Mouse (Mus musculus) liver, embryonic 15.5 days (tissue): ENCODE measurements around the gene Ccr5. TPM values are rescaled to one million over a fixed set of nuclear protein-coding genes. Genes with fewer than 3 reads are reported as not detected.
"Not testable (repeated sequence)": the region's sequence is repeated elsewhere in the genome, so short reads cannot be mapped to it uniquely, and the experiment has no call there.

Experiments used
- ATAC-seq: fragments of 200-750 bp; cut with Nextera tagmentation; 2 replicates; pipeline ENCODE4 v1.8.0; 2017; ENCODE audit warnings: moderate number of reproducible peaks, mild to moderate bottlenecking, moderate library complexity; ENCODE audit not compliant: insufficient read depth
- H3K27ac ChIP-seq: fragments of 300-500 bp; sonication (generic); replicated peaks from 2 replicates; pipeline ENCODE4 v1.5.1; 2015; ENCODE audit warnings: mild to moderate bottlenecking, inconsistent platforms
- H3K27me3 ChIP-seq: fragments of 300-500 bp; sonication (generic); 2 replicates; pipeline ENCODE4 v1.6.1; 2015; ENCODE audit warnings: mild to moderate bottlenecking, inconsistent platforms
- H3K36me3 ChIP-seq: fragments of 300-500 bp; sonication (generic); replicated peaks from 2 replicates; pipeline ENCODE4 v1.6.1; 2015; ENCODE audit warnings: moderate library complexity, mild to moderate bottlenecking, inconsistent platforms
- H3K4me1 ChIP-seq: fragments of 300-500 bp; sonication (generic); replicated peaks from 2 replicates; pipeline ENCODE4 v1.6.1; 2015; ENCODE audit warnings: inconsistent platforms
- H3K4me2 ChIP-seq: fragments of 300-500 bp; sonication (generic); 2 replicates; pipeline ENCODE4 v1.6.1; 2015; ENCODE audit warnings: moderate library complexity, mild to moderate bottlenecking, inconsistent platforms
- H3K4me3 ChIP-seq: fragments of 300-500 bp; sonication (generic); replicated peaks from 2 replicates; pipeline ENCODE4 v1.5.1; 2015; ENCODE audit warnings: mild to moderate bottlenecking, inconsistent platforms
- H3K9ac ChIP-seq: fragments of 300-500 bp; sonication (generic); 2 replicates; pipeline ENCODE4 v1.6.1; 2015; ENCODE audit warnings: moderate library complexity, mild to moderate bottlenecking, inconsistent platforms
- H3K9me3 ChIP-seq: fragments of 300-500 bp; sonication (generic); replicated peaks from 2 replicates; pipeline ENCODE4 v1.6.1; 2016; ENCODE audit warnings: inconsistent platforms
- WGBS: fragments of 180-500 bp; shearing (Covaris S2); methylation state at CpG from one replicate; pipeline ENCODE4 v1.1.7; 2015; ENCODE audit warnings: mixed read lengths; ENCODE audit not compliant: insufficient replicate concordance; 5-methylcytosine and 5-hydroxymethylcytosine counted together
- polyA plus RNA-seq: library from polyadenylated mRNA; unstranded; fragments of >200 nt; fragmentation: Nextera tagmentation; extraction: Ambion mirVana; gene quantifications from 2 replicates; pipeline ENCODE4 v1.2.1, GENCODE M21; 2015

Gene Ccr5
- polyA plus RNA-seq, 1 experiment from 2014 or later, result 1.9 TPM

DNA sequence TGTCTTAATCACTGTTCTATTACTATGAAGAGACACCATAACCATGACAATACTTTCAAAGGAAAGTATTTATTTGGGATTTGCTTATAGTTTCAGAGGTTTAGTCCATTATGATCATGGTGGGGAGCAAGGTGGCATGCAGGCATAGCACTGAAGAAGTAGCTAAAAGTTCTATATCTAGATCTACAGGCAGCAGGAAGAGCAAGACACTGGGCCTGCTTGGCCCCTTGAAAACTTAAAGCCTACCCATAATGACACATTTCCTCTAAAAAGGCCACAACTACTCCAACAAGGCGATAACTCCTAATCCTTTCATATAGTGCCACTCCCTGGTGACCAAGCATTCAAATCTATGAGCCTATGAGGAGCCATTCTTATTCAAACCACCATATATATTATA lies 9.3 kb upstream of the Ccr5 start:
- no peaks in the 10 kb centered on the region for H3K9me3 ChIP-seq
- H3K4me3 ChIP-seq, result no peak overlapping the region
- H3K9ac ChIP-seq, result no peak overlapping the region
- H3K36me3 ChIP-seq, result no peaks in the 10 kb centered on the region
- H3K4me2 ChIP-seq, result no peak overlapping the region
- H3K27me3 ChIP-seq, result no peaks in the 10 kb centered on the region
- H3K27ac ChIP-seq, result peak overlapping the region; percentile 67
- ATAC-seq, result no peak
- WGBS, result 54% methylated on average over 1 of the region's 1 CpGs
- H3K4me1 ChIP-seq, result peaks cover 38% of the 10 kb centered on the region

DNA sequence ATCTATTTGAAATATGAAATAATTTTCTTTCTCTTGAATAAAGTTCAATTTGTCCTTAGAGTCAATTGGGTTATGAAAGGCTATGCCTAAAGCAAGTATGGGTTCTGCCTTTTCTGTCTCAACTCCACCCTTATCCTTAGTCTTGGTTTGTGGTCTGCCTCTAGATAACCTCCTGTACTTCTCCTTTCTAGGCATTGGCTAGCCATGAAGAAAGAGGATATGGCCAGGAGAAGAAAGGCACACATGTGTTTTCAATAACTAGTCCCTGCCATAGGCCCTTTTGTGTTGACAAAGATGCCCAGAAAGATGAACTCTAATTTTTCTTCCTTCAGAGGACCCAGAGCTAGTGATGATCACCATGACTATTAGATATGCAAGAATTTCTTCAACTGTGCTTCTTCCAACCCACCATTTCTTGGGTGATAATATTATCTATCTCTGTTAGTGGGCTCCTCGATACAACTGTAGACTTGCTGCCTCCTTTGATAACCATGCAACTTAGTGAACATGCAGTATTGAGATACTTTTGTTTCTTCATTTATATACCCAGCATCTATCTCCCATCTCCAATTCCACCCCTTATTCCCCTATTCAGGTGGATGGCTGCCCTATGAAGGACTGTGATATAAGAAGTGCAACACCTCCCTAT lies 8.6 kb upstream of the Ccr5 start:
- no peak overlapping the region for H3K9ac ChIP-seq
- H3K4me1 ChIP-seq, result peaks cover 37% of the 10 kb centered on the region
- peak overlapping the region; percentile 3; the same call in 1 of the 2 replicates for H3K4me2 ChIP-seq
- 17% methylated on average over 1 of the region's 1 CpGs for WGBS
- peak overlapping the region; percentile 67 for H3K27ac ChIP-seq
- H3K4me3 ChIP-seq, result no peak overlapping the region
- peak; percentile 81 for ATAC-seq
- H3K9me3 ChIP-seq, result no peaks in the 10 kb centered on the region
- H3K36me3 ChIP-seq, result no peaks in the 10 kb centered on the region
- H3K27me3 ChIP-seq, result no peaks in the 10 kb centered on the region

DNA sequence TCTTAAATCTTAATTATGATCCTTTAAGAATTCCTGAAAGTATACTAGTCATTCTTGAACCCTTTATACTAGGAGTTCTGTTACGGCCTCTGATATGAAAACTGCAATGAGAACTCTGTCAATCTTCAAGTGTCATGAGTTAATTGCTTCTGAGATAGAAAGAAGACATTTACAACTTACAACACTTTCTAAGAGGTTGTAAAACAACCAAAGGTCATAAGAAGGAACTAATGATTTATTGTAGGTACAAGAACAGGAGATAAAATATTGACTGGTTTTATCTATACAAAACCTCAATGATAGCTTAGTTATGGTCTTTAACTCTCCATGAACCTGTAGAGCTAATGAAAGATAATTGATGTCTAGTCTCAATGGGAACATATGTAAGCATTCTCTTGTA lies 7.6 kb upstream of the Ccr5 start:
- no peak overlapping the region for H3K9ac ChIP-seq
- no peaks in the 10 kb centered on the region for H3K36me3 ChIP-seq
- H3K27ac ChIP-seq, result no peak overlapping the region
- no peaks in the 10 kb centered on the region for H3K27me3 ChIP-seq
- no peaks in the 10 kb centered on the region for H3K9me3 ChIP-seq
- 83% methylated on average over 1 of the region's 1 CpGs for WGBS
- H3K4me1 ChIP-seq, result peaks cover 31% of the 10 kb centered on the region
- no peak overlapping the region for H3K4me3 ChIP-seq
- H3K4me2 ChIP-seq, result no peak overlapping the region
- ATAC-seq, result no peak

DNA sequence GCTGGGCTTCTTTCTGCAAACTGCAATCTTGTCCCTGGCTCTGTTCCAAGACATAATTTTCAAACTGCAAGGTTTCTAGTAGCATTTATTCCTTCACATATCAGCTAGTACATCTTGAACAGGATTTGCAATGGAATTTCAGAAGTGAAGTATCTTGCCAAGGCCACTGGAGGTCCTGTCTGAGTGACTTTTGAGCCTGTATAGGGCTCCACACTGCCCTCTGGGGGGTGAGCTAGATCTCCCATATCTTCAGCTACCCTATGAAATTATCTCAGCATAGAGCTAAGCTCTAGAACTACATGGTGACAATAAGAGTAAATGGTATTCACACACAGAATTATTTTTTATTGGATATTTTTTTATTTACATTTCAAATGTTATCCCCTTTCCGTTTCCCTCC lies 2.9 kb upstream of the Ccr5 start:
- H3K27ac ChIP-seq, result no peak overlapping the region
- H3K9me3 ChIP-seq, result no peaks in the 10 kb centered on the region
- H3K4me2 ChIP-seq, result no peak overlapping the region
- H3K27me3 ChIP-seq, result no peaks in the 10 kb centered on the region
- peaks cover 8% of the 10 kb centered on the region; the same call in 1 of the 2 replicates for H3K4me1 ChIP-seq
- no peaks in the 10 kb centered on the region for H3K36me3 ChIP-seq
- H3K4me3 ChIP-seq, result no peak overlapping the region
- peak; percentile 57; the same call in 1 of the 2 replicates for ATAC-seq
- no peak overlapping the region for H3K9ac ChIP-seq
- WGBS, result 87% methylated on average over 1 of the region's 1 CpGs

DNA sequence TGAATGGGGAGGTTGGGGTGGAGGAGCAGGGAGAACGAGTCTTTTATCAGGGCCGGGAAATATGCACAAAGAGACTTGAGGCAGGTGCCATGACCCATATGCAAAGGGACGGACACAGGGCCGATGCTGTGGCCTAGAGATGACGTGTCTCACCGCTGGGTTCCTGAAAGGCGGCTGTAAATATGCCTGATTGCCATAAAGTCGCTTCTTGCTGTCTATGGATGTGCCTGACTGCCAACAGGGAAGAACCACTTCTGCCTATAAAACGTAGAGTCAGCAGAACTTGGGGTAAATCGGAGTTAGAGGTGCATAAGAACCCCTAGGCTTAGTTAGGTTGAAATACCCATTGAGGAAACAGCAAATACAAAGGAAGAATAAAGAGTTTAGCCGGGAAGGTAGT lies 4.2 kb downstream of the Ccr5 start:
- H3K9ac ChIP-seq, result no peak overlapping the region
- 62% methylated on average over 11 of the region's 11 CpGs for WGBS
- H3K27me3 ChIP-seq, result no peaks in the 10 kb centered on the region
- H3K4me1 ChIP-seq, result peaks cover 20% of the 10 kb centered on the region
- H3K4me3 ChIP-seq, result no peak overlapping the region
- no peaks in the 10 kb centered on the region for H3K36me3 ChIP-seq
- H3K4me2 ChIP-seq, result no peak overlapping the region
- ATAC-seq, result no peak
- H3K27ac ChIP-seq, result no peak overlapping the region
- no peaks in the 10 kb centered on the region for H3K9me3 ChIP-seq

DNA sequence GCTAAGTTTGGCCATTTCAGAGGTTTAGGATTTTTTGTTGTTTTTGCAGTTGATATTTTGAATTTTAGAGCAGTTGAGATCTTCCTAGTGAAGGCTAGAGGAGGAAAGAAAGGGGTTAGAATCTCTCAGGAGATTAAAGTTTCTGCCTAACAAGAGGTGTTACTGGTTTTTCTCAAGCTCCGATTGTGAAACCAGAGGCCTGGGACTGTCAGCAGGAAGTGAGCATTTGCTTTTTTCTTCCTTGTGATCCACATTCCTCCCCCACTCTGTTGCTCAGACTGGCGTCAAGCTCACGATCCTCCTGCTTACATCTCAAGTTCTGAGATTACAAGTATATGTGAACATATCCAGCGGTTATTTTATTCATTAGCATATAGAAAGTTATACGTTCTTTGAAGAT lies 5.0 kb downstream of the Ccr5 start:
- no peak for ATAC-seq
- WGBS, result 30% methylated on average over 5 of the region's 5 CpGs
- peaks cover 20% of the 10 kb centered on the region for H3K4me1 ChIP-seq
- H3K27me3 ChIP-seq, result no peaks in the 10 kb centered on the region
- no peaks in the 10 kb centered on the region for H3K9me3 ChIP-seq
- H3K4me2 ChIP-seq, result no peak overlapping the region
- H3K27ac ChIP-seq, result peak overlapping the region; percentile 55
- H3K36me3 ChIP-seq, result no peaks in the 10 kb centered on the region
- H3K4me3 ChIP-seq, result no peak overlapping the region
- H3K9ac ChIP-seq, result no peak overlapping the region

DNA sequence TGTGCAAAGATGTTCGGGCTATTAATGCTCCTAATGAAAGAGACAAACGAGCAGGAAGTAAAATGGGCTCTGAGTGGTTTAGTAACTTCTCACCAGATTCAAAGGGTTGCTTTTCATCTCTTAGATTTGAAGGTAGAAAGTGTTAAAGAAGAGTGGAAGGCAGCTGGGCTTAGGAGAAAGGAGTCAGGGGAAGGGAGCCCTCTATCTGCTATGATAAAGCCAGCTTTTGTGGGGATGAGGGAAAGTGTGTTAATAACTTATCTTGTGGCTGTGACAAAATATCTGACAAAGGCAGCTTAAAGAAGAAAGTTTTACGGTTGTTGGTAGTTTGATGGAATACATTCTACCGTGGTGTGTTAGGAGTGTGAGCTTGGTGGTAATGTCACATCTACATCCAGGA lies 6.1 kb downstream of the Ccr5 start:
- H3K4me3 ChIP-seq, result no peak overlapping the region
- H3K27me3 ChIP-seq, result no peaks in the 10 kb centered on the region
- no peak overlapping the region for H3K4me2 ChIP-seq
- no peaks in the 10 kb centered on the region for H3K36me3 ChIP-seq
- WGBS, result 28% methylated on average over 4 of the region's 4 CpGs
- no peak for ATAC-seq
- no peak overlapping the region for H3K27ac ChIP-seq
- no peaks in the 10 kb centered on the region for H3K9me3 ChIP-seq
- H3K9ac ChIP-seq, result no peak overlapping the region
- peaks cover 20% of the 10 kb centered on the region for H3K4me1 ChIP-seq

DNA sequence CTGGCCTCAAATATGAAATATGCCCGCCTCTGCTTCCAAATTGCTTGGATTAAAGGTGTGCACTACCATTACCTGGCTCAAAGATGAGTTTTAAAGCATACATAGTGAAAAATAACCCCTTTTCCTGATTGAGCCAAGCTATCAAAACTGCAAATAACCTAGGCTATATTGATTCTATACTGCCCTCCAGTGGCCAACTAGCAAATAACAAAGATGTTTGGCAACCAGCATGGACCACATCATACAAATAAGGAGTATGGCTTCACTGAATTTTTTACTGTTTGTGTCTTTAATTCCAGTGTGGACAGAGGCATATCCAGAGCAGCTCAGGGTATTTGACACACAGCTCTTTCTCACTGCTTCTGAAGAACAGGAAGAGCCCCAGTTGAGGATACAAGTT lies 7.0 kb downstream of the Ccr5 start:
- H3K27me3 ChIP-seq, result no peaks in the 10 kb centered on the region
- H3K4me1 ChIP-seq, result peaks cover 20% of the 10 kb centered on the region
- no peak overlapping the region for H3K27ac ChIP-seq
- no peak overlapping the region for H3K9ac ChIP-seq
- peak; percentile 20; the same call in 1 of the 2 replicates for ATAC-seq
- no peaks in the 10 kb centered on the region for H3K9me3 ChIP-seq
- no peaks in the 10 kb centered on the region for H3K36me3 ChIP-seq
- 0% methylated on average over 1 of the region's 1 CpGs for WGBS
- no peak overlapping the region for H3K4me3 ChIP-seq
- no peak overlapping the region for H3K4me2 ChIP-seq

DNA sequence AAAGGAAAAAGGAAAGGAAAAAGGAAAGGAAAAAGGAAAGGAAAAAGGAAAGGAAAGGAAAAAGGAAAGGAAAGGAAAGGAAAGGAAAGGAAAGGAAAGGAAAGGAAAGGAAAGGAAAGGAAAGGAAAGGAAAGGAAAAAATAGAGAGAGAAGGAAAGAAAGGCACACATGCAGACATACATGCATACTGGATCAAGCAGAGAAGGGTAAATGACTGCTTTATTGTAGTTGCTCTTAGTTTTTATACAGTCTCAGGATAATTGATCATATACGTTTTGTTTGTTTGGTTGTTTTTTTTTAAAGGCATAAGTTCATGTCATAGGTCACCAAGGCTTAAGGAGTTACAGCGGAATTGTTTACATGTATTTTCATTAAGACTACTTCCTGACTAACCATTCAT lies 11.6 kb downstream of the Ccr5 start:
- H3K4me2 ChIP-seq, result not testable (repeated sequence)
- WGBS, result 57% methylated on average over 2 of the region's 2 CpGs

DNA sequence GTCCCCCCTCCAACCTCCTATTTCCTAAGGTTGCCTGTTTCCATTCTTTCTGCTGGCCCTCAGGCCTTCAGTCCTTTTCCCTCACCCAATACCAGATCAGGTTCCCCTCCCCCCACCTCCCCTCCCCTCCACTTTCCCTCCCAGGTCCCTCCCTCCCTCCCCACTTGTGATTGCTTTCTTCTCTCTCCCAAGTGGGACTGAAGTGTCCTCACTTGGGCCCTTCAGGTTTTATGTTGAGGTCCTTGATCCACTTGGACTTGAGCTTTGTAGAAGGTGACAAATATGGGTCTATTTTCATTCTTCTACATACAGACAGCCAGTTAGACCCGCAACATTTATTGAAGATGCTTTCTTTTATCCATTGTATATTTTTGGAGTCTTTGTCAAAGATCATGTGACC lies 13.6 kb downstream of the Ccr5 start:
- not testable (repeated sequence) for ATAC-seq, H3K9ac ChIP-seq, H3K36me3 ChIP-seq, H3K9me3 ChIP-seq, H3K4me2 ChIP-seq, H3K27me3 ChIP-seq, H3K4me3 ChIP-seq, H3K27ac ChIP-seq
- 89% methylated on average over 1 of the region's 1 CpGs for WGBS
- peaks cover 25% of the 10 kb centered on the region for H3K4me1 ChIP-seq

More for the DNA sequence above, 11.6 kb downstream of the Ccr5 start:
- not testable (repeated sequence) for H3K36me3 ChIP-seq, H3K9ac ChIP-seq, H3K27ac ChIP-seq, H3K27me3 ChIP-seq, H3K9me3 ChIP-seq, ATAC-seq, H3K4me3 ChIP-seq
- H3K4me1 ChIP-seq, result peaks cover 12% of the 10 kb centered on the region

DNA sequence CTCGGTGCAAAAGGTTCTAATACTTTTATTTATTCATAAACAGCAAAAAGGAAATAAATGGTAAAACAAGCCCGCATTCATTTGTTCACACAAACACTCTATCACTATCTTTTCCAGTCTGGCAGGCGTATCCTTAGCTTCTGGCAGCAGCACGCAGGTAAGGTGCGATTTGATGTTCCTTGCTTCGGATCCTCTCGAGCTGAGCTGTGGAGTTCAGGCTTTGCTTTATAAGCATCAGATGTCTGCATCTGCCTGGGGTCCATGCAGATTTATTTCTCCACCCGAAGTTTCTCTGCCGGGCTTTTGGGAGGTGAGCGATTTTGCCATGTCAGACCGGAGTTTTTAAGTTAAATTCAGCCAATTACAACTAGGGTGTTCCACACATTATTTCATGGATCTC lies 16.3 kb downstream of the Ccr5 start:
- Histone ChIP-seq H3K36me3 (no peaks in the 10 kb centered on the region), H3K4me1 (peaks cover 25% of the 10 kb centered on the region), H3K27me3 (no peaks in the 10 kb centered on the region), H3K4me2 (peak overlapping the region; percentile 55), H3K9me3 (no peaks in the 10 kb centered on the region), H3K27ac (peak overlapping the region; percentile 84), H3K9ac (peak overlapping the region; percentile 8; the same call in 1 of the 2 replicates), H3K4me3 (no peak overlapping the region; the same call in 1 of the 2 replicates)
- peak; percentile 62 for ATAC-seq
- 32% methylated on average over 11 of the region's 11 CpGs for WGBS
